ENCODE assay signal across 8 mouse cellular contexts in genomic region chr9:85588077-85588476, GRCm38 (mm10).
DNase-seq lines count a peak whose midpoint lies in the region; ATAC-seq and TF ChIP-seq lines count a peak whose summit lies in the region.

No protein-coding gene starts in this region.

- H3K9me3 ChIP-seq in intestine, postnatal 0 days (ENCODE audit: control insufficient read depth) = no peaks in the 10 kb centered on the region
- H3K9me3 ChIP-seq in lung, embryonic 14.5 days (ENCODE audit: low read depth, low read length) = no peaks in the 10 kb centered on the region; the same call in 1 of the 2 replicates

- H3K36me3 ChIP-seq in intestine, postnatal 0 days (ENCODE audit: control insufficient read depth, insufficient read depth) = no peaks in the 10 kb centered on the region
- H3K36me3 ChIP-seq in lung, embryonic 14.5 days (ENCODE audit: insufficient read depth) = no peaks in the 10 kb centered on the region

- no peaks in the 10 kb centered on the region for H3K27me3 ChIP-seq in intestine, postnatal 0 days (replicated peaks; ENCODE audit: control insufficient read depth, insufficient read depth, low read length)
- no peaks in the 10 kb centered on the region for H3K27me3 ChIP-seq in lung, embryonic 14.5 days (ENCODE audit: insufficient read depth, low read length)

- no peak overlapping the region for H3K4me3 ChIP-seq in intestine, postnatal 0 days (ENCODE audit: low read depth, low read length)
- H3K4me3 ChIP-seq in lung, embryonic 14.5 days (ENCODE audit: low read depth, low read length) = no peak overlapping the region

- H3K27ac ChIP-seq in intestine, postnatal 0 days (ENCODE audit: low read depth, low read length) = no peak overlapping the region
- H3K27ac ChIP-seq in lung, embryonic 14.5 days (ENCODE audit: low read depth) = no peak overlapping the region

- no peak overlapping the region for H3K9ac ChIP-seq in intestine, postnatal 0 days (ENCODE audit: low read depth, low read length)
- H3K9ac ChIP-seq in lung, embryonic 14.5 days = no peak overlapping the region

- H3K4me2 ChIP-seq in intestine, postnatal 0 days (replicated peaks; ENCODE audit: low read depth) = no peak overlapping the region
- no peak overlapping the region for H3K4me2 ChIP-seq in lung, embryonic 14.5 days

- peak; percentile 30 for DNase-seq in gastrocnemius, adult 18-20 months (ENCODE audit: low spot score)
- no peak for DNase-seq in gastrocnemius, postnatal 25 days
- DNase-seq in thymus, postnatal 14 days = peak; percentile 26
- no peak for DNase-seq in thymus, postnatal 0 days (ENCODE audit: low spot score)
- DNase-seq in embryo, embryonic 10.5 days (ENCODE audit: low spot score) = peak; percentile 56
- DNase-seq in lung, embryonic 14.5 days = peak; percentile 66
- DNase-seq in spleen, postnatal 36 days (ENCODE audit: low spot score in 2 of 2) = peak; percentile 24 to 32

- TF ChIP-seq CTCF in intestine, postnatal 0 days (IDR thresholded peaks at IDR 0.05; ENCODE audit: low read depth) = peak; percentile 88
- TF ChIP-seq CTCF in lung, embryonic 14.5 days (IDR thresholded peaks at IDR 0.05; ENCODE audit: low read depth) = peak; percentile 73

- ATAC-seq in intestine, postnatal 0 days = peak; percentile 64; the same call in 1 of the 2 replicates
- no peak for ATAC-seq in lung, embryonic 14.5 days (ENCODE audit: insufficient read depth)

- 36% methylated on average over 2 of the region's 2 CpGs for WGBS in intestine, postnatal 0 days
- 43% methylated on average over 2 of the region's 2 CpGs for WGBS in lung, embryonic 14.5 days

- H3K4me1 ChIP-seq in intestine, postnatal 0 days (replicated peaks; ENCODE audit: control insufficient read depth, insufficient read depth, low read length) = no peaks in the 10 kb centered on the region
- no peaks in the 10 kb centered on the region for H3K4me1 ChIP-seq in lung, embryonic 14.5 days (ENCODE audit: insufficient read depth)

Comparison
In these comparisons a context has a peak if more than half of its experiments do, and no peak if none do; other contexts are left out.
1. DNase-seq: peak in gastrocnemius, adult 18-20 months (single experiment), thymus, postnatal 14 days (single experiment), embryo, embryonic 10.5 days (single experiment), lung, embryonic 14.5 days (single experiment) and spleen, postnatal 36 days (2 of 2); none in gastrocnemius, postnatal 25 days (single experiment) and thymus, postnatal 0 days (single experiment).